Mouse (Mus musculus) small intestine, adult 2 months (tissue): ENCODE measurements at regions not wholly inside any gene's neighbourhood (a gene's known extent, or its start where the extent isn't known, plus 50 kb on each side); places are given as distances from the start of the nearest gene placed in this dataset.

Experiments used
- CTCF ChIP-seq: fragments of 200-500 bp; IDR thresholded peaks from 2 replicates; pipeline ENCODE4 v1.5.1; 2012; ENCODE audit warnings: low read depth, mild to moderate bottlenecking, control low read depth, inconsistent platforms, low read length, moderate library complexity, mixed read lengths; ENCODE audit not compliant: insufficient replicate concordance, insufficient read length; ENCODE audit errors: extremely low read depth
- POLR2A ChIP-seq: fragments of 200-500 bp; IDR thresholded peaks from 2 replicates; pipeline ENCODE4 v1.6.1; 2012; ENCODE audit warnings: low read depth, mild to moderate bottlenecking, control low read depth, inconsistent platforms, low read length, moderate library complexity

GRCm38 (mm10) chr6:99959371-99959770, 233.2 kb upstream of the Prok2 start:
- TF ChIP-seq POLR2A = no peak
- TF ChIP-seq CTCF = no peak
